Mouse (Mus musculus) stomach, embryonic 14.5 days (tissue): ENCODE measurements around the gene Nipbl. TPM values are rescaled to one million over a fixed set of nuclear protein-coding genes. Genes with fewer than 3 reads are reported as not detected.
A peak's percentile ranks its signal among the peaks of the same experiment; 100 is the strongest.

Experiments
- ATAC-seq: fragments of 200-750 bp; cut with Nextera tagmentation; 2 replicates; pipeline ENCODE4 v1.8.0; 2017; ENCODE audit warnings: low read depth, moderate TSS enrichment; ENCODE audit not compliant: insufficient number of reproducible peaks, insufficient read depth, low FRiP score
- H3K27ac ChIP-seq: fragments of 300-500 bp; sonication (generic); 2 replicates; pipeline ENCODE4 v1.5.1; 2014; ENCODE audit warnings: mild to moderate bottlenecking, low read length, moderate library complexity, mixed read lengths
- H3K27me3 ChIP-seq: fragments of 300-500 bp; sonication (generic); 2 replicates; pipeline ENCODE4 v1.6.1; 2014; ENCODE audit warnings: low read length, control low read depth, mixed read lengths; ENCODE audit not compliant: control insufficient read depth, insufficient read depth
- H3K36me3 ChIP-seq: fragments of 300-500 bp; sonication (generic); 2 replicates; pipeline ENCODE4 v1.6.1; 2014; ENCODE audit warnings: mild to moderate bottlenecking, control low read depth, low read length, moderate library complexity, mixed read lengths; ENCODE audit not compliant: control insufficient read depth, insufficient read depth
- H3K4me1 ChIP-seq: fragments of 300-500 bp; sonication (generic); 2 replicates; pipeline ENCODE4 v1.6.1; 2014; ENCODE audit warnings: low read length, control low read depth, mixed read lengths; ENCODE audit not compliant: control insufficient read depth, insufficient read depth
- H3K4me2 ChIP-seq: fragments of 300-500 bp; sonication (generic); replicated peaks from 2 replicates; pipeline ENCODE4 v1.6.1; 2014; ENCODE audit warnings: low read depth, low read length, control low read depth
- H3K4me3 ChIP-seq: fragments of 300-500 bp; sonication (generic); 2 replicates; pipeline ENCODE4 v1.5.1; 2014; ENCODE audit warnings: low read depth, low read length, control low read depth
- H3K9ac ChIP-seq: fragments of 300-500 bp; sonication (generic); replicated peaks from 2 replicates; pipeline ENCODE4 v1.6.1; 2014; ENCODE audit warnings: low read depth, mild to moderate bottlenecking, control low read depth, low read length, moderate library complexity, mixed read lengths
- H3K9me3 ChIP-seq: fragments of 300-500 bp; sonication (generic); 2 replicates; pipeline ENCODE4 v1.6.1; 2016; ENCODE audit warnings: low read depth, low read length, control low read depth; ENCODE audit not compliant: control insufficient read depth
- WGBS: fragments of 180-500 bp; shearing (Covaris S2); extraction: QIAGEN DNeasy Blood & Tissue Kit; methylation state at CpG from one replicate; pipeline ENCODE4 v1.1.7; 2014; 5-methylcytosine and 5-hydroxymethylcytosine counted together
- polyA plus RNA-seq: library from polyadenylated mRNA; unstranded; fragments of >200 nt; fragmentation: Nextera tagmentation; extraction: Ambion mirVana; gene quantifications from 2 replicates; pipeline ENCODE4 v1.2.1, GENCODE M21; 2014

Nipbl gene
- polyA plus RNA-seq, 1 experiment from 2014 or later = 26.1 TPM

DNA sequence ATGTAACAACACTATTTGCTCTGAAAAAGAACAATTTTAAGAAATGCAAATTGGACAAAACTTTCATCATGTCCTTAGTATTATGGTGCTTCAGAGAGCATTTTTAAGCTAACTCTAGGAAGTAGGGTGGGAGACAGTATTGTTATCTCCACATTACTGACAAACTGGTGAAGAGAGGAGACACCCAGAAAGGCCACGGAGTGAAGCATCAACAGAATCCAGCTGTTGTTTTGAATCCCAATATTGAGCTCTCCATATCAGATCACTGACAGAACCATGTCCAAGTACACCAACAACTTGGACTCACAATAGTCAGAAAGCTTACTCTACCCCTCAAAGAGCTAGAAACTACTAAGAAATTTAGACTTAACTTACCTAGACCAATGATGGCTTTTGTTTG is 138.8 kb downstream of the Nipbl start:
- WGBS = 93% methylated on average over 1 of the region's 1 CpGs
- no peak for ATAC-seq
- peaks cover 59% of the 10 kb centered on the region for H3K36me3 ChIP-seq

DNA sequence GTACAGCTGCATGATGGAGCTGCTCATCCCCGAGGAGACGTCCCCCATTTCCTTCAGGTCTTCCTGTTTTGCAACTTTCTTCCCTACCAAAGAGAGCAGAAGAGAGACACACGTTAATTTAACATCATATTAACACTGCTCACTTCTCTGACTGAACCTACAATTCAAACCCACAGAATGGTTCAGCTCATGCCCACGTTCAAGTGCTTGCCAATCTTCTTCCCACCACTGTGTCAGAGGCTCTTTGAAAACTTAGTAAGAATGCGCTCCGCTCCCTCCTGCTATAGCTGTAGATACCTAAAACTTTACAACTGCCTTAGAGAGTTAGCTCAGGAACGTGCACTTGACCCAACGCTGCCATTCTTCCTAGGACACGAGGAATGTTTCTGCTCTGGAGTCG is 141.3 kb downstream of the Nipbl start:
- Histone ChIP-seq H3K9me3 (no peaks in the 10 kb centered on the region), H3K36me3 (peaks cover 61% of the 10 kb centered on the region), H3K4me1 (no peaks in the 10 kb centered on the region), H3K9ac (no peak overlapping the region), H3K4me2 (no peak overlapping the region), H3K4me3 (no peak overlapping the region), H3K27ac (no peak overlapping the region), H3K27me3 (no peaks in the 10 kb centered on the region)
- ATAC-seq = no peak
- WGBS = 92% methylated on average over 10 of the region's 10 CpGs

More for the DNA sequence above, 138.8 kb downstream of the Nipbl start:
- Histone ChIP-seq H3K4me2 (no peak overlapping the region), H3K9me3 (no peaks in the 10 kb centered on the region), H3K4me3 (no peak overlapping the region), H3K27me3 (no peaks in the 10 kb centered on the region), H3K27ac (no peak overlapping the region), H3K9ac (no peak overlapping the region), H3K4me1 (no peaks in the 10 kb centered on the region)

- H3K36me3 ChIP-seq = peaks cover 59% of the 10 kb centered on the region
- no peaks in the 10 kb centered on the region for H3K4me1 ChIP-seq
- no peak overlapping the region for H3K4me3 ChIP-seq
- no peaks in the 10 kb centered on the region for H3K27me3 ChIP-seq
- no peak overlapping the region for H3K27ac ChIP-seq
- H3K9ac ChIP-seq = no peak overlapping the region
- H3K4me2 ChIP-seq = no peak overlapping the region
- 96% methylated on average over 6 of the region's 6 CpGs for WGBS
- no peak for ATAC-seq
- H3K9me3 ChIP-seq = no peaks in the 10 kb centered on the region
These were observed 150.1 kb downstream of the Nipbl start for GRCm38 (mm10) chr15:8294150-8294549.

GRCm38 (mm10) chr15:8291251-8291650 is 153.0 kb downstream of the Nipbl start:
- H3K36me3 ChIP-seq = peaks cover 49% of the 10 kb centered on the region
- no peaks in the 10 kb centered on the region for H3K9me3 ChIP-seq
- no peak overlapping the region for H3K4me2 ChIP-seq
- ATAC-seq = no peak
- H3K4me1 ChIP-seq = no peaks in the 10 kb centered on the region
- H3K4me3 ChIP-seq = no peak overlapping the region
- no peak overlapping the region for H3K9ac ChIP-seq
- WGBS = 94% methylated on average over 14 of the region's 14 CpGs
- H3K27me3 ChIP-seq = no peaks in the 10 kb centered on the region
- H3K27ac ChIP-seq = no peak overlapping the region

GRCm38 (mm10) chr15:8282155-8282554 is 162.1 kb downstream of the Nipbl start:
- no peak overlapping the region for H3K27ac ChIP-seq

DNA sequence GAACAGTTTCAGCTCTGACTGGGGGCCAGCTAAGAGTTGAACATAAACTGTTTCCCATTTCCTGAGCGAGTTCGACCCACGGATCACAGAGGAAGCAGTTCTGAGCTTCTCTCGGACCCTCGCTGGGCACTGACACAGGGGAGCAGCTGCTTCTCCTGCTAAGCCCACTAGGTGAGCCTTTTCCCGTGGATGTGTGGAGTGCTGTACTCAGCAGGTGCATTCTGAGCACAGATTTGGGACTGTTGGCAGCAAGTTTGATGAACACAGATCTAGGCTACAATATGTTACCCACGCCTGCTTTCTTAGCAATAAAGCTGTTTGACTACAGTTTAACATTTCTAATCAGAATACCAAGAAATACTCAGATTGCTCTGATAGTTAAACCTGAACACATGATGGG is 162.6 kb downstream of the Nipbl start:
- Histone ChIP-seq H3K4me1 (no peaks in the 10 kb centered on the region), H3K36me3 (no peaks in the 10 kb centered on the region), H3K27me3 (no peaks in the 10 kb centered on the region), H3K4me2 (no peak overlapping the region), H3K9me3 (no peaks in the 10 kb centered on the region), H3K4me3 (no peak overlapping the region), H3K9ac (no peak overlapping the region), H3K27ac (no peak overlapping the region)
- no peak for ATAC-seq
- WGBS = 72% methylated on average over 7 of the region's 7 CpGs

More at GRCm38 (mm10) chr15:8282155-8282554, 162.1 kb downstream of the Nipbl start:
- Histone ChIP-seq H3K27me3 (no peaks in the 10 kb centered on the region), H3K9me3 (no peaks in the 10 kb centered on the region), H3K9ac (no peak overlapping the region), H3K4me3 (no peak overlapping the region), H3K36me3 (no peaks in the 10 kb centered on the region), H3K4me1 (no peaks in the 10 kb centered on the region), H3K4me2 (no peak overlapping the region)
- WGBS = 80% methylated on average over 2 of the region's 2 CpGs
- ATAC-seq = no peak

- no peaks in the 10 kb centered on the region for H3K36me3 ChIP-seq
- H3K4me3 ChIP-seq = peak overlapping the region; percentile 30; the same call in 1 of the 2 replicates
- H3K9ac ChIP-seq = no peak overlapping the region
- H3K4me1 ChIP-seq = no peaks in the 10 kb centered on the region
- H3K9me3 ChIP-seq = no peaks in the 10 kb centered on the region; the same call in 1 of the 2 replicates
- peak overlapping the region; percentile 44 for H3K4me2 ChIP-seq
- peak; percentile 65; the same call in 1 of the 2 replicates for ATAC-seq
- H3K27ac ChIP-seq = no peak overlapping the region
- H3K27me3 ChIP-seq = no peaks in the 10 kb centered on the region
- 58% methylated on average over 20 of the region's 20 CpGs for WGBS
These were observed 164.2 kb downstream of the Nipbl start for GRCm38 (mm10) chr15:8279929-8280610.

- peak overlapping the region; percentile 44 for H3K4me2 ChIP-seq
- peak overlapping the region; percentile 30 for H3K4me3 ChIP-seq
- ATAC-seq = peak; percentile 53; the same call in 1 of the 2 replicates
- no peaks in the 10 kb centered on the region for H3K4me1 ChIP-seq
- H3K27ac ChIP-seq = no peak overlapping the region
- H3K9me3 ChIP-seq = no peaks in the 10 kb centered on the region; the same call in 1 of the 2 replicates
- 22% methylated on average over 17 of the region's 17 CpGs for WGBS
- H3K36me3 ChIP-seq = no peaks in the 10 kb centered on the region
- no peaks in the 10 kb centered on the region for H3K27me3 ChIP-seq
- peak overlapping the region; percentile 33; the same call in 1 of the 2 replicates for H3K9ac ChIP-seq
These were observed 164.9 kb downstream of the Nipbl start for GRCm38 (mm10) chr15:8279320-8279779.
